Mouse (Mus musculus): ENCODE data around the gene Cars. TPM values are rescaled to one million over a fixed set of nuclear protein-coding genes. Genes with fewer than 3 reads are reported as not detected.
"Not testable (repeated sequence)": the region's sequence is repeated elsewhere in the genome, so short reads cannot be mapped to it uniquely, and the experiment has no call there.

Gene Cars
- total RNA-seq (2021) = 49.1 and 57.2 TPM in 2 replicates
- long read RNA-seq, experiment 1, transcript Cars-202 (22 exons, 2,462 nt) = major isoform, 45 of 52 reads
- long read RNA-seq, experiment 1, partial matches to known transcripts = 1 of 52 reads
- long read RNA-seq, experiment 1, other reads (novel, unspliced or antisense) = 4 of 52 reads
- long read RNA-seq, experiment 2, transcript Cars-201 (23 exons, 3,222 nt) = minor isoform, 5 of 43 reads
- long read RNA-seq, experiment 2, transcript Cars-202 (22 exons, 2,462 nt) = major isoform, 32 of 43 reads
- long read RNA-seq, experiment 2, partial matches to known transcripts = 4 of 43 reads
- long read RNA-seq, experiment 2, other reads (novel, unspliced or antisense) = 2 of 43 reads

DNA sequence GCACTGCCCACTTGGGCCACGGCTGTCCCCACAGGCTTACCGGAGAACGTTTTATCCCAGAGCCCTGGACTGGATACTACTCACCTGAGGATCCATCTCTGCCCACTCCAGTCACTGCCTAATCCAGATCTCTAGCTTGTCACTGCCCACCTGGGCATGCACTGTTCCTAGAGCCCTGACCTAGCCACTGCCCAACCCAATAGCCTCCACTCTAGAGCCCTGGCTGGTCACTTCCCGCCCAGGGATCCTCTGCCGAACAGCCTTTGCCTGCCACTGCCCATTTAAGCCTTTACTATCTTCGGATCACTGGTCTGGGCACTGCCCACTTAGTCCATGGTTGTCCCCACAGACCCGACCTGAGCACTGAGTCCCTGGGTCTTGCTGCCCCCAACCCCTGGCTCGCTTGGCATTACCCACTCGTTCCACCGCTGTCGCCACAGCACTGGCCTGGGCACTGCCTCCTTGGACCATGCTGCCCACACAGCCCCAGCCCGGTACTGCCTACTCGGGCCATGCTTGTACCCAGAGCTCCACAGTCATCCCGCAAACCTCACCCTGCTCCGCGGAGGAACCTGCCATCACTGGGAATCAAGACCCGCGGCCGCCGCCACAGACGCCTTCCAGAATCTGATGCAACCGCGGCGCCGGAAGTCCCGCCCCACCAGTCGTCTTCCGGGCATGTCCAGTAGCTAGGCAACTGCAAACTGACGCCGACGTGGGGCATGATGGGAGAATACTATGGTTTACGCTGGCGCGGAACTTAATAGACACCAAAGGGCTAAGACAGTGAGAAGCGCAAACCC lies at the start of gene Cars:
Gene Cars (minus strand): TSS at position 663 of the 803 bp plus-strand sequence.
- DNase-seq = peak; percentile 96

DNA sequence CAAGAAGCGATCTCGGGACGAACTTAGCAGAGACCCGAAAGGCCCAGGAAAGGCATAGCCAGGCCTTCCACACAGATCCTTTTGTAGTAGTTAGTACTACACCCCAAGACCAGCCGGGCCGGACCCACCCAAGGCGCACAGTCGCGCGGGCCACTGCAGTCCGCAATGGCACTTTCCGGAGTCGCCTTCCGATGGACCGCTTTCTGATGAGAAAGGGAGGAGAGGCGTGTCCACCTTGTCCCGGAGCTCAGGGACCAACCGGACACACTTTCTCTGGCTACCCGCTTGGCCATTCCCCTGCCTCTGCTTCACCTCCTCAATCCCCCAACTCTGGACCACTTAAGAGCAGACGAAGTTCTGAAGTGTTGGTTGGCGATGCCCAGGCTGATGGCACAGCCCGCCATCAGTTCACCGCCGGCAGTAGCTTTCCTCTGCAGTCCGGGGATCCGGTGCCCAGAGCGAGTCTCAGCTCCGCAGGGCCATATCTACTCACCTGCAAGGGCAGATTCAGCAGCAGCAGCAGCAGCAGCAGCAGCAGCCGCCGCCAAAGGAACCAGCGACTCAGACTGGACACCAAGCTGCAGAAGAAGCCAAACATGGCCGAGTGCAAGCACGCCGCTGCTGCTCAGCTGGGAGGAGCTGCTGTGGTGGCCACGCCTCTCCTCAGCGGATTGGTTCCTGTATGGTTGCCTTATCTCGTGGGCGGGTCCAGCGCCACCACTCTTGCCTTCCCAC lies 49.3 kb upstream of the Cars start, which contains the start of gene Tnfrsf22:
Gene Tnfrsf22 (minus strand): TSS at position 628 of the 735 bp plus-strand sequence.
- DNase-seq = peak; percentile 92

DNA sequence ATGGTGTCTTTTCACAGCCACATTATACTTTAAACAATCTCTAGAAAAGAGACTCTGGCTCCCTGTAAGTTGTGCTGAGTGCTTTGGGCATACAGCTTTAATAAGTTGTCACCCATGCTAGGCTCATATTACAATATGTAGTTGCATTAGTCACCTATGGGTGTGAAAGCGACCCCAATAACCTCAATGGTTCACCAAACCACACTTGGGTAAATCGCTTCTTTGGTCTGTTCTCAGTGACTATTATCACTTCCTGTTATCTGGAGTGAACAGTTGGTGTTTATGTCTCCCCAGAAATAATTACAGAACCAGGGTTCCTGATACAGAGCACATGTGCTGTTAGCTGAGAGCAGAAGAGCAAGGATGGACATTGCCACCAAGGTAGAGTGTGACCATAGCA lies 44.1 kb upstream of the Cars start:
- not testable (repeated sequence) for DNase-seq

DNA sequence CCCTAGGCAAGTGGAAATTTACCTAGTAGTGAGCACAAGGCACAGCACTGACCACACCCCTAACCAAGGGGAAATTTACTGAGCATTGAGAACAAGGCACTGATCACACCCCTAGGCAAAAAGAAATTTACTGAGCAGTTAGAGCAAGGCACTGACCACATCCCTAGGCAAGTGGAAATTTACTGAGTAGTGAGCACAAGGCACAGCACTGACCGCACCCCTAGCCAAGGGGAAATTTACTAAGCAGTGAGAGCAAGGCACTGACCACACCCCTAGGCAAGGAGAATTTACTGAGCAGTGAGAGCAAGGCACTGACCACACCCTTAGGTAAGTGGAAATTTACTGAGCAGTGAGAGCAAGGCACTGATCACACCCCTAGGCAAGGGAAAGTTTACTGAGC lies 36.8 kb upstream of the Cars start:
- no peak for DNase-seq

DNA sequence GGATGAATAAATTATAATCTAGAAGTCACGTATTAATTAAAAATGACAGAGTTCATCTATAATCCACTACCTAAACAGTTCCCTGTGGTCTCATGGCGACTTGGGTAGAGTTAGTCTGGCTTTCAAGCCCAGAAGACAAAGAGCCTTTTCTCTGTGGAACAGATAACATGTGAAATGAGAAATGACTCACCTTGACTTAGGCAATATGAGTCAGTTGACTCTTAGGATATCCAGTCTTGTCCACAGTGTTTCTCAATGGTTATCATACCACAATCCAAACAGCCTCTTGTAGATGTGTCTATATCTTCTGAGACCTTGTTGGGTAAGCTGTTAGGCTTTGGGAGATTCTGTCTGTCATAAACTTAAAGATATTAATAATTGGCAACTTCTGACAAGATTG lies 31.6 kb upstream of the Cars start:
- no peak for DNase-seq

DNA sequence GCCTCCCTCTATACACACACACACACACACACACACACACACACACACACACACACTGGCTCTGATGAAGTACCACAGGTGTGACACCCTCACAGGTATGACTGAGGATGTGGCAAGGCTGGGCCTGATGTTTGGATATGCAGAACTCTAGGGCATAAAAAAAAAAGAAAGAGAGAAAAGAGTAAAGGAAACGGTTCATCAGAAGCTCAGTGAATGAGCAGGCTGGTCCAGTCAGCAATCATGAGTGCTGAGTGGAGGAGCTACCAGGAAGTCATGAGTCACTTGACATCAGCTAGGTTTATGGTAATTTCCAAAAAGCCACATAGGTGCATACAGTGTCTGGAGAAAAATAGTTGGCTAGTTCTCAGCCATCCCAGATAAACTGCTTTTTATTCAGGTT lies 29.6 kb upstream of the Cars start:
- DNase-seq = no peak

DNA sequence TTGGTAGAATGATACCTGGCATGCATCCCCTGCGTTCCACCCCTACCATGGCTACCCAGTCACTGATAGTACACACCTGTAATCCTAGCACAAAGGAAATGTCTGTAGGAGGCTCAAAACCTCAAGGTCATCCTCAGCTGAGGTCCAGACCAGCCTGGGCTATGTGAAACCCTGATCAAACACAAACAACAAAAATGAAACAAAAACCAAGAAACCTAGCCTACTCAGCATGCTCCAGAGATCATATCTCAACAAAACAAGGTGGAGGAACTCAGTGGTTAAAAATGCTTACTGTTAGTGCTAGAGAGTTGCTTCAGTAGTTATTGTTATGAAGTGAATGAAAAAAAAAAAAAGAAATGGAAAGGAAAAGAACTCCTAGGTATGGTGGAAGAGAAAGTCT lies 28.6 kb upstream of the Cars start, which contains the start of gene Tnfrsf26:
Gene Tnfrsf26 (minus strand): TSS at position 183 of the 400 bp plus-strand sequence.
- DNase-seq = no peak

DNA sequence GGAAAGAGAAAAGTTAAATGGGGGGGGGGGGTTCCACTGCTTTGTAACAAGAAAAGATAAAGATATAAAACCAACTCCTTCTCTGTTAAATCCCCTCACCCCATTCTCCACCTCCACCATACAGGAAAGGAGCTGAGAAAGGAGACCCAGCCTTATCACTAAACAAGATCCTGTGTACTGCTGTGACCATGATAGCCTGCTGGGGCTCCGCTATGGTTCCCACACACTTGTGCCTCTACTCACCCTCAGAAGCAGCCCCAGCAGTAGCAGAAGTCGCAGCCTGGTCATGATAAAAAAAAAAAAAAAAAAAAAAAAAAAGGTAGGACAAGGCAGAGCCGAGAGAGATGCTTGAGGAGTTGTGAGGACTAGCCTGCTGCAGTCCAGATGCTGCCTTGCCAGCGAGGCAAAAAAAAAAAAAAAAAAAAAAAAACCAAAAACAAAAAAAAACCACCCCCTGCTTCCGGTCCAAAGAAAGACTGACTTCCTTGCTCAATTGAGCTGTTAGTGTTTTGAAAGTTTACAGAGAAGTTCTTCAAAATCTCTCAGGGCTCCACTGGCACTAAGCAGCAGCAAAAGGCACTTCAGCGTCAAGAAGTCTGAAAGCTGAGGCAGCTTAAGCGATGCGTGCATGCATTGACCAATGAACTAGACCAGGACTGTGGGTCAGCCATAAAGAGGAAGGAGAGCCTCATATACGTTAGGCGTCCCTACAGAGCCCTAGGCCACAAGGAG lies 27.8 kb upstream of the Cars start:
- DNase-seq = no peak

DNA sequence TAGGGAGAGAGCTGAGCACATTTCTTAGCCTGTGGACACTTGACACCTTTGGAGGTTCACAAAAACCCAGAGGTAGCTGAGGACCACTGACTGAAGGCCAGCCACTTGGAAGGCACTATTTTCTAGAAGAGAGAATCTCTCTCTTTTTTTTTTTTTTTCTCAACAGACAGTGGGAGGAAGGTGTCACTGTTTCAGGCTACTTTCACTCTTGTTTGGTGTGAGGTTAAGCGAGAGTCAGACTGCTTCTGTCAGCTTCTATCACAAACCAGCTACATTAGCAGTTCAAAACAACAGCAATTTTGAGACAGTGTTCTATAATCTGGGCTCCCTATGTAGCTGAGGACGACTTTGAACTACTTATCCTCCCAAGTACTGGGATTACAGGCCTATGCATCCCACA lies 26.3 kb upstream of the Cars start:
- DNase-seq = no peak

DNA sequence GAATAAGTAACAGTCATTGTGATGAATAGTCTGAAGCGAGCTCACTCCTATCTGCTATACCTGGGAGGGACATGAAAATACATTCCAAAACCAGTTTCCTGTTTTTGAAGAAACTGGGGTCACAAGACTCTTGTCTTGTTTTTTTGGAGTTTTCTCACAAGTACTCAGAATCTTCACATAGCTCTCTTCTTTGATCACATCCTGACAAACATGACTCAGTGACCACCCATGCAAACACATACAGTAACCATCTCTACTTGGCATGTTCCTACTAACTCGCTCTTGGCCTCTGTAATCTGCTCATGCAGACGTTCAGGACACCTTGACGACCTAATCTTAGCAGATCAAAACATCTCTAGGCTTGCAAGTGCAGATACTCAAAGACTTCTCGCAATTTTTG lies 25.3 kb upstream of the Cars start:
- DNase-seq = no peak

DNA sequence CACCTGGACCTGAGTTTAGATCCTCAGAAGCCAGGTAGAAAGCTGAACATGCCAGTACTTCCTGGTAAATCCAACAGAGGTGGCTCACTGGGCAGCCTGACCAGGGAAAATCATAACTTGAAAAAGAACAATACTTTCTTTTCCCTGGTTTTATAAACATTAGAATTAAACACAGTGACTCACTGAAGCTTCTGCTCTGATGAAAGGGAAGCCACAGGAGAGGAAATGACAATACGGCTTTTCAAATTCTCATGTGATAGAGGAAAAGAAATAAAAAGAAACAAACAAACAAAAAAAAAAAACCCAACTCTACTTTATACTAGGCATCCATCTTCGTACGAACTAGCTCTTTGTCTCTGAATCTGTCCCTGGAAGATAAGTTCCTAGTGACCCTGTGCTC lies 24.7 kb upstream of the Cars start:
- DNase-seq = no peak

DNA sequence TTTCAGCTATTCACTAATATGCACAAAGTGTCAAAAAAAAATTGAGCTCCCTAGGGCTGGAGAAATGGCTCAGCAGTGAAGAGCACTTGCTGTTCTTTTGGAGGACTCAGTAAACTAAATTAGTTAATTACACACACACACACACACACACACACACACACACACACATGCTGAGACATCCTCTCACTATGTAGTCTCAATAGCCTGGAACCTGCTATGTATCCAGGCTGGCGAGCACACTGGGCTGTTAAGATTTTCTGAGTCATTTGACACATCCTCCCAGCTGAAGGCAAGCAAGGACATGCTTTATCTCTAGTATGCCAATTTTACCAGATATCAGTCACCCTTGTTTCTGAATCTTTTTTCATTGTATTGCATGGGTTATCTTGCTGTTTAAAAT lies 21.1 kb upstream of the Cars start:
- DNase-seq = no peak

DNA sequence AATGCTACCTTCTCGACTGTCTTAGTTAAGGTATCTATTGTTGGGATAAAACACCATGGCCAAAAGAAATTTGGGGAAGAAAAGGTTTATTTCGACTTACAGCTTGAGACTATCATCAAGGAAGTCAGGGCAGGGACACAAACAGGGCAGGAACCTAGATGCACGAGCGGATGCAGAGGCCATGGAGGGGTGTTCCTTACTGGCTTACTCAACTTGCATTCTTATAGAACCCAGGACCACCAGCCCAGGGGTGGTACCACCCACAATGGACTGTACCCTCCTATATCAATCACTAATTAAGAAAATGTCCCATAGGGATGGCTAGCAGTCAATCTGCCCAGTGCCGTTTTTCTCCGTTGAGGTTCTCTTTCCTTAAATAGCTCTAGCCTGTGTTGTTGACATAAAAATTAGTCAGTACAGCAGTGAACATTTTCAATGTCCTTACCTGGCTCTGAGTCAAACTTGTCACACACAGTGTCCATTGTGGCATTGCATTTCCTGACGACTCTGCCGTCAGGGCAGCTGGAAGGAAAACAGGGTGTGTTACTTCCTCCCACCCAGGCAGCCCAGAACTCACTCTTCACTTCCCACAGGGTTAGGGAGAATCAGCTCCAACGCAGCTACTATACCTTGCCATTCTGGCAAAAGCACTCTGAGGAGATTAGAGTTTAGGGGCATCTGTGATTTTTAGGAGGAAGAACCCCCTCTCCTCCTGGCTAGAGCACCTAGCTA lies 14.7 kb upstream of the Cars start:
- DNase-seq = peak; percentile 14

DNA sequence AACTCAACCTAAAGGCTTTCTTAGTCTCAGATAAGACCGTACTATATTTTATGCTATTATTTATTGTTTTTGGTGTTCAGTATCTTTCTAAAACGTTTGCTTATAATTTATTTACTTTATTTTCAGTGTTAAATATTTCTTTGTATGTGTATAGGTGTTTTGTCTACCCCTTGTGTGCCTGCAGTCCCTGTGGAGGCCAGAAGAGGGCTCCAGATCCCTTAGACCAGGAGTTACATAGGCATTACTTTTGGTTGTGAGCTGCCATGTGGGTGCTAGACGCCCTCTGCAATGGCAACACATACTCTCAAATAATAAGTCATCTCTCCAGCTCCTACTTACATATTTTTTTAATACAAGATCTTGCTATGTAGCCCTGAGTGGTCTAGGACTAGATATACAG lies 12.3 kb upstream of the Cars start:
- DNase-seq = no peak

DNA sequence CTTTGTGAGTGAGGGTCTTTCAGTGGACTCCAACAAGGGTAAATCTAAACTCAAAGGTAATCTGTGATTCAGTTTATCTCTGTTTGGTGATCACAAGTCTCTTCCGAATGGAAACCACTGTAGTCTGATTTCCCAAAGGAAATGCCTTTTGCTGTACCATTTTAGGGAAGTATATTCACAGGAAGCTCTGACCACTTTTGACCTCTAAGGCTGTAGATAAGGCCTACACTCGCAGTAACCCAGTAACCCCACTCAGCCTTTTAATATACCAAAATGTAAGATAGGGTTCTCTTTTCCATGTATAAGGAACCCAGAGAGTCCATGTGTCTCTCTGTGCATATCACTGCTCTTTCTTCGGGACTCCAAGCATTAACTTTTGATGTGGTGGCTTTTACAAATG lies 5.4 kb upstream of the Cars start:
- DNase-seq = no peak

DNA sequence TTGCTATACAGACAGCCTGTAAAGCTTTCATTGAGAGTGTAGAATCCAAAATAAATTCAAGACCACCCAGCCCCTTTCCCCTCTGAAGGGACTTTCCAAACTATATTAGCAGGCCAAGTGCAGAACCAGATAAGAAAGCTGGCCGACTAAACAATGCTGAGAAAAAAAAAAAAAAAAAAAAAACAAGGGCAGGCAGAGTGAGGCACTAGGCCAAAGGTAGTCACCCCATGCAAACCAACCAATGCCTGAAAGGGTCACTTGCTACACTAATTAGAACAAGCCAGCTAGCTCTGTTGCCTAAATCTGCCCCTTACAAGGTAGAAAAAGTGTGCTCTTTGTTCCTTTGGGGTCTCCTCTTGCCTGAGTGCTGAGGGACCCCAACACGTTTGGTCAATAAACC lies 5.0 kb upstream of the Cars start:
- no peak for DNase-seq

DNA sequence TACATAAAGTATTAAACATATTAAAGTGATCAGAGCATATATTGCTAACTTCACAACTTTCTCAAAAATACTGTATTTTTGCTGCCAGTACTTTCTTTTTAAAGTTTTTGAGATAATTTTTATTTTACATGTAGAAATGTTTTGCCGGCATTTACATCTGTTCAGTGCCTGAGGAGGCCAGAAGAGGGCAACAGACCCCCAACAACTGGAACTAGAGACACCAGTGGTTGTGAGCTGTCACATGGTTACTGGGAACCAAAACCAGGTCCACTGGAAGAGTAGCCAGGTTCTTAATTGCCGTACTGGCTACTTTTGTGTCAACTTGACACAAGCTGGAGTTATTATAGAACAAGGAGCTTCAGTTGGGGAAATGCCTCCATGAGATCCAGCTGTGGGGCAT lies 1.8 kb upstream of the Cars start:
- no peak for DNase-seq

DNA sequence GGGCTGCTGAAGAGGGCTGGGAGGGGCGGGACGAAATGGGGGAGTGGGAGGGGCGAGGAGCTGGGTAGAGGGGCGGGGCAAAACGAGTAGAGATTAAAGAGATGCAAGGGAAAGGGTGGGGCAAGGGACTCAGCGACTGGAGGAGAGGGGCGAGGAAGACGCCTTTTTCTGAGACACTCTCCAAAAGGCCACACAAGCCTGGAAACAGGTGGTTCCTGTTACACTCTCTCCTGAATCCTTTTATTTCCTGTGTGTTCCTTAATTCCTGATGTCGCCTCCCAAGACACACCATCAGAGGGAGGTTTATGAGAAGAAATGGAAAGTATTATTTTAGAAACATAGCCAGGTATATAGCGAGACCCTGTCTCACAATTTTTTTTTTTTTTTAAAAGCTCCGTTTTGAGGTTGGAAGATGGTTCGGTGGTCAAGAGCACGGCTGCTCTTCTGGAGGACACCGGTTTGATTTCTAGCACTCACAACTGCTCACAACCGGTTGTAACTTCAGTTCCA lies 396 bp upstream of the Cars start:
- no peak for DNase-seq

DNA sequence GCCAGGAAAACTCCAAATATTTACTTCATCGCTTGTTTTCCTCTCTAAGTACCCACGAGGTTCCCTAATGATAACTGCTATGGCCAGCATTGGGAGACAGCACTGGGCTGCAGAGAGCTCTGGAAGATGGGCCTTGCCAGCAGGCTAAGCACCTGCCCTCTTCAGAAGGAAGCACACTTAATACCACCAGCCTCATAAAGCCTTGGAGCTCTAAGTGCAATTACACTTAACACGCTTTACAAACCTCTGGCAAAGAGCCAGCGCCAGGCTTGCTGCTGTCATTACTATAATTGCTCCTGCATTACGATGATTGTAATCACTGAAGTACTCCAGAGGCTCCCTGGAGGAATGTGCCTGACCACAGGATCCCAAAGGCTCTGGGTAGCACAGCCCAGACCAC lies 5.0 kb downstream of the Cars start:
- DNase-seq = no peak

DNA sequence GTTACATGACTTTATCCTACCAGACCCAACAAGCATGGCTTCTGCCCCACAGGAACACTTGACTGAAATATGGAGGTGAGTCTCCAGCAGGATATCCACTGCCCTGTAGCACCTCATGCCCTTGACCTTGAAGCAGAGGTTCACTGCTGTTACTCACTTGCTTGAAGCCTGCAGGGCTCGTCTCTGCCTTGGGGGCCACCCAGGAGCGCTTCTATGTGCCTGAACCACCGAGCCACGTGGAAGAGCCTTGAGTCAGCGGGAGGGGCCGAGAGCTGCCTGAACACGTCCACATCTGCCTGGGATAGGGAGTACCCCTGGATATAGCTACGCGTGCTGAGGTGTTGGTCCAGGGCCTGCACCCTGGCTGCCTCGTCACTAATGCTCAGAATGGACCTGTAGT lies 7.6 kb downstream of the Cars start:
- peak; percentile 22 for DNase-seq

DNA sequence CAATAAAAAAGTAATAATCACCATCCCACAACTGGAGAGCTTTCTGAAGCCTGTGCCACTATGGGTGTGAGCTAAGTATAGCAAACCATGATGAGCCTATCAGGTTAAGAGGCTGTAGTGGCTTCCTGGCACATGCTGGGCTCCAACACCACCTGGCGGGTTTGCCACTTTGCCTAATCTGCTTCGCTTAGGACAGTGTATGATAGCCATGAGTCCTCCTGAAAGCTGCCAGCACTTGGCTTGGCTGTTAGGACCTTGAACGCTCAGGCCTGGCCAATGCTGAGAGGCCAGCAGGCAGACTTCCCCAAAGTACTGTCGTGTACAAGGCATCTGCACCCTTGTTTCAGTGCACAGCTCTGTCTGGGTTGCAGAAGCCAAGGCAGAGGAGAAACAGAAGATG lies 11.9 kb downstream of the Cars start:
- peak; percentile 13 for DNase-seq
